Mouse (Mus musculus) CH12.LX (cell line): ENCODE measurements around the gene Isoc2a.

Experiments
- CHD2 ChIP-seq: IDR thresholded peaks from 2 replicates; pipeline ENCODE4 v1.6.1; 2011; ENCODE audit warnings: low read length, improper control_type of control experiment
- CTCF ChIP-seq, 2 experiments: IDR thresholded peaks in 1 of 2; conservative IDR thresholded peaks in 1 of 2; 2 replicates each; pipeline ENCODE4 v1.5.1; 2011 to 2012; ENCODE audit warnings: low read depth in 2 of 2, low read length in 2 of 2, improper control_type of control experiment in 1 of 2, inconsistent platforms in 1 of 2, mild to moderate bottlenecking in 1 of 2, moderate library complexity in 1 of 2
- EP300 ChIP-seq: IDR thresholded peaks from 2 replicates; pipeline ENCODE4 v1.6.1; 2011; ENCODE audit warnings: low read length, improper control_type of control experiment
- ETS1 ChIP-seq: conservative IDR thresholded peaks from 2 replicates; pipeline ENCODE4 v1.6.1; 2012; ENCODE audit warnings: low read depth, mild to moderate bottlenecking, inconsistent platforms, low read length, improper control_type of control experiment, moderate library complexity
- IRF4 ChIP-seq: IDR thresholded peaks from 2 replicates; pipeline ENCODE4 v1.6.1; 2014; ENCODE audit warnings: low read depth, mild to moderate bottlenecking, inconsistent platforms, low read length, improper control_type of control experiment
- KAT2A ChIP-seq: IDR thresholded peaks from 2 replicates; pipeline ENCODE4 v1.6.1; 2012; ENCODE audit warnings: low read length, improper control_type of control experiment, inconsistent platforms; ENCODE audit not compliant: insufficient replicate concordance
- MEF2A ChIP-seq: IDR thresholded peaks from 2 replicates; pipeline ENCODE4 v1.6.1; 2014; ENCODE audit warnings: low read depth, mild to moderate bottlenecking, inconsistent platforms, low read length, improper control_type of control experiment, borderline replicate concordance
- MYC ChIP-seq: IDR thresholded peaks from 2 replicates; pipeline ENCODE4 v1.6.1; 2011; ENCODE audit warnings: low read depth, mild to moderate bottlenecking, improper control_type of control experiment, low read length
- POLR2A ChIP-seq: IDR thresholded peaks from 2 replicates; pipeline ENCODE4 v1.6.1; 2011; ENCODE audit warnings: low read depth, mild to moderate bottlenecking, improper control_type of control experiment, low read length
- SIN3A ChIP-seq: IDR thresholded peaks from 2 replicates; pipeline ENCODE4 v1.6.1; 2012; ENCODE audit warnings: low read length, improper control_type of control experiment, inconsistent platforms
- TCF12 ChIP-seq: IDR thresholded peaks from 2 replicates; pipeline ENCODE4 v1.6.1; 2014; ENCODE audit warnings: low read depth, mild to moderate bottlenecking, inconsistent platforms, low read length, improper control_type of control experiment
- ZKSCAN1 ChIP-seq: IDR thresholded peaks from 2 replicates; pipeline ENCODE4 v1.6.1; 2012; ENCODE audit warnings: low read depth, inconsistent platforms, low read length, improper control_type of control experiment, borderline replicate concordance
- ZMIZ1 ChIP-seq: IDR thresholded peaks from 2 replicates; pipeline ENCODE4 v1.6.1; 2012; ENCODE audit warnings: low read depth, mild to moderate bottlenecking, inconsistent platforms, low read length, improper control_type of control experiment
- ZNF384 ChIP-seq: IDR thresholded peaks from 2 replicates; pipeline ENCODE4 v1.6.1; 2012; ENCODE audit warnings: low read depth, low read length, improper control_type of control experiment, inconsistent platforms

- TF ChIP-seq POLR2A (peak; percentile 83), ZKSCAN1 (no peak), CTCF (conservative IDR thresholded peaks at IDR 0.05 in 1 of 2, IDR thresholded peaks at IDR 0.05 in 1 of 2; ENCODE audit: low read depth in 2 of 2, low read length in 2 of 2) (no peak), EP300 (no peak), MEF2A (0 out of 2 replicates have a peak, but pooled peaks have one; percentile 20), MYC (no peak), SIN3A (peak; percentile 88; the same call in 1 of the 2 replicates), ETS1 (no peak; the same call in 1 of the 2 replicates), IRF4 (peak; percentile 44), TCF12 (peak; percentile 81), KAT2A (no peak), CHD2 (peak; percentile 98), ZNF384 (peak; percentile 52), ZMIZ1 (no peak)
Measured at GRCm38 (mm10) chr7:4865579-4866493, 11.1 kb upstream of the Isoc2a start.
